26 mouse cellular contexts compared by ENCODE assay signal in the genomic region with DNA sequence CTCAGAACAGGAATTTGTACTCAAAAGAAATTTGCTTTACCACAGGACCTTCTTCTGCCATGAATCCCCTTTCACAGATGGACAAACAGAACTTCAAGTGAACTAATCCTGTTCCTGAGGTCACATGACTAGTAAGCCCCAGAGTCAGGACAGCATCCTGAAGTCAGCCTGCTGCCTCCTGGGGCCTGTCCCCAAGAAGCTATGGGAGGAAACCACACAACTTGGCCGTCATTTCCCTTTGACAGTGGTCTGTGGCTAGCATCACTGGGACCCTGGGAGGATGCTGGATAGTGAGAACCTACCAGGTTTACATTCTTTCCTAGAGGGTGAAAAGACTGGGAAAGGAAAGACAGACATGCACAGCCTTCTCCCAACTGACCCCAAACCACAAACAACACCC. TPM values are rescaled to one million over a fixed set of nuclear protein-coding genes. Genes with fewer than 3 reads are reported as not detected.
"Had no signal": no experiment of that assay in that cellular context is flagged by ENCODE, and none has a peak within 500 bp of the region (broad histone marks: within the 10 kb centered on the region; RNA-seq: fewer than 3 reads in every experiment).

No protein-coding gene starts in this region.

- H3K27ac ChIP-seq: heart, adult 2 months; heart, embryonic 13.5 days; heart, embryonic 15.5 days; hindbrain, embryonic 10.5 days; hindbrain, embryonic 12.5 days; hindbrain, embryonic 14.5 days; intestine, embryonic 15.5 days; limb, embryonic 10.5 days; limb, embryonic 12.5 days; liver, embryonic 13.5 days had no signal

- H3K4me1 ChIP-seq: hindbrain, embryonic 12.5 days; limb, embryonic 10.5 days; limb, embryonic 12.5 days had no signal

- H3K4me2 ChIP-seq: heart, embryonic 11.5 days; heart, embryonic 13.5 days; heart, embryonic 15.5 days; hindbrain, embryonic 12.5 days; hindbrain, embryonic 14.5 days; intestine, embryonic 15.5 days; limb, embryonic 12.5 days; liver, embryonic 11.5 days; liver, embryonic 13.5 days had no signal

- H3K9me3 ChIP-seq: heart, embryonic 13.5 days; heart, embryonic 15.5 days; hindbrain, embryonic 10.5 days; hindbrain, embryonic 12.5 days; intestine, embryonic 15.5 days; limb, embryonic 10.5 days; limb, embryonic 12.5 days; liver, embryonic 13.5 days had no signal

- H3K27me3 ChIP-seq: heart, embryonic 15.5 days; hindbrain, embryonic 12.5 days; intestine, embryonic 15.5 days; limb, embryonic 12.5 days had no signal

- DNase-seq: gastrocnemius, postnatal 25 days; heart, adult 2 months; heart, postnatal 36 days; kidney, adult 18-20 months; kidney, adult 8-10 months; kidney, postnatal 36 days; layer of hippocampus, adult 9-11 months; layer of hippocampus, postnatal 36 days; liver; liver, embryonic 13.5 days had no signal

- H3K36me3 ChIP-seq: heart, embryonic 13.5 days; heart, embryonic 15.5 days; hindbrain, embryonic 10.5 days; hindbrain, embryonic 12.5 days; intestine, embryonic 15.5 days; limb, embryonic 10.5 days; limb, embryonic 12.5 days; liver, embryonic 13.5 days had no signal

- H3K9ac ChIP-seq: heart, embryonic 13.5 days; heart, embryonic 15.5 days; hindbrain, embryonic 12.5 days; hindbrain, embryonic 14.5 days; intestine, embryonic 15.5 days; limb, embryonic 12.5 days; liver, embryonic 13.5 days had no signal

- H3K4me3 ChIP-seq: heart, adult 2 months; heart, embryonic 13.5 days; heart, embryonic 15.5 days; hindbrain, embryonic 10.5 days; hindbrain, embryonic 12.5 days; intestine, embryonic 15.5 days; limb, embryonic 10.5 days; limb, embryonic 12.5 days; liver, embryonic 13.5 days had no signal

- ATAC-seq: hindbrain, embryonic 16.5 days; inflammation-experienced regulatory T-cells, adult 6 months; intestine, embryonic 15.5 days; intestine, postnatal 0 days had no signal

RNA-seq across cellular contexts. Expression of a gene that starts 5.1 kb away (rescaled TPM):
- total RNA-seq: gastrocnemius, adult 18-20 months; gastrocnemius, adult 8-10 months; gastrocnemius, postnatal 25 days; heart, adult 2 months; heart, postnatal 14 days; heart, postnatal 36 days had no signal
- polyA plus RNA-seq: heart, embryonic 11.5 days; inflammation-experienced regulatory T-cells, adult 6 months; limb, embryonic 10.5 days; limb, embryonic 12.5 days; liver, embryonic 11.5 days; liver, embryonic 13.5 days had no signal
